Mouse (Mus musculus): ENCODE results near the gene Ugt1a9.

GRCm38 (mm10) chr1:88217144-88217543, 146.5 kb downstream of the Ugt1a9 start:
- TF ChIP-seq HCFC1 (IDR thresholded peaks at IDR 0.05; ENCODE audit: borderline replicate concordance, insufficient read depth, low read length), result no peak
- no peak for TF ChIP-seq MAFK (IDR thresholded peaks at IDR 0.05; ENCODE audit: insufficient read depth, low read depth, low read length)
- TF ChIP-seq ZNF384 (IDR thresholded peaks at IDR 0.05; ENCODE audit: low read depth, low read length), result no peak
- TF ChIP-seq ZC3H11A (IDR thresholded peaks at IDR 0.05; ENCODE audit: borderline replicate concordance, low read depth, low read length), result no peak
